Mouse (Mus musculus): ENCODE results near the gene Zdhhc9.

Zdhhc9 gene

GRCm38 (mm10) chrX:48126903-48127476 is 81.7 kb downstream of the Zdhhc9 start:
- no peak for DNase-seq (ENCODE audit: low spot score in 2 of 2)

DNA sequence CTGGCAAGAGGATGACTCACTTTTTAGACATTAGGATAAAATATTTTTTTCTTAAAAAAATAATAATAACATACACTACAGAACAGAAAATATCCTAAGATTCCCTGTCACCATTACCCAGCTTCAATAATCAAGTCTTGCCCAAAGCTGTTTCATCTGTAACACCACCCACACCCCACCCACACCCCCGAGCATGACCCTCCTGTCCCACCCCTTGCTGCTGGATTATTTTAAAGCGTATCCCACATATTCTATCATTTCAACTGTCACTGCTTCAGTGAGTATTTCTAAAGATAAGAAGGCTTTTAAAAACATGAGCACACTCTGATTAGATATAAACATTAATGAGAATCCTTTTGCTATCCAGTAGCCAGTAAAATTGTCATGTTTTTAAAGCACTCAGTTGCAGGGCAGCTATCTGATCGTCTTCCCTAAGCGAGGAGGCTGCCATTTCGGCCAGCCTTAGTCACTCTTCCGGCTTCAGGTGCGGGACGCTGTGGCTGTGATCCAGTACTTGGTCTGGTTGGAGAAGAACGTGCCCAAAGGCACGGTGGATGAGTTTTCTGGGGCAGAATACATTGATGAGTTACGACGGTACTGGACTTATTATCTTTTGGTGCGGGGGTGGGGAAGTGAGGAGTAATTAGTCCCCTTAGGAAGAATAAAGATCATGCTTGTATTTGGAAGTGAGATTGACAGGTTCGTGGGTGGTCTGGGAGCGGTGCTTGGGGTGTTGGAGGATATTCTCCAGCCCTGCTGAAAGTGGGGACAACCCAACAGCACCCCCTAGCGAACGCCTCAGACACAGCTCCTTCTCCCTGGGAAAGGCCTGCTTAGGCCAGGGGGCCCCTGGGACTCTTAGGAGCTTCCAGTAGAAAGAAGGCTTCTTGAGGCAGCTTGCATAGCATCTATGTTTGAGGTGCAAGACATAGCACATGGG is 84.3 kb downstream of the Zdhhc9 start:
- peak in 1 of 2 experiments; percentile 50 for DNase-seq (ENCODE audit: low spot score in 2 of 2)
